Mouse (Mus musculus): ENCODE measurements around the gene Frmd4b. TPM values are rescaled to one million over a fixed set of nuclear protein-coding genes. Genes with fewer than 3 reads are reported as not detected.

The Frmd4b gene
- polyA plus RNA-seq, 1 experiment: 0.59 TPM

- Histone ChIP-seq H3K4me2 (ENCODE audit: low read depth) (no peak overlapping the region), H3K27me3 (ENCODE audit: control insufficient read depth, insufficient read depth, insufficient read length) (peaks cover 20% of the 10 kb centered on the region), H3ac (ENCODE audit: control insufficient read depth, insufficient read length) (no peak overlapping the region), H3K4me3 (no peak overlapping the region), H3K79me2 (ENCODE audit: control insufficient read depth, insufficient read depth) (no peaks in the 10 kb centered on the region), H3K36me3 (ENCODE audit: control insufficient read depth, insufficient read depth) (no peaks in the 10 kb centered on the region)
- TF ChIP-seq E2F4 (IDR thresholded peaks at IDR 0.05; ENCODE audit: insufficient read depth) (no peak), TCF12 (IDR thresholded peaks at IDR 0.05; ENCODE audit: insufficient read depth, poor library complexity, severe bottlenecking) (no peak), TCF3 (IDR thresholded peaks at IDR 0.05; ENCODE audit: insufficient read length, low read depth) (no peak), SRF (IDR thresholded peaks at IDR 0.05; ENCODE audit: control insufficient read depth, insufficient read length, low read depth) (no peak), MYOD1 (IDR thresholded peaks at IDR 0.05; ENCODE audit: control insufficient read depth in 1 of 3, insufficient read length in 2 of 3, low read depth in 2 of 3) (no peak), POLR2A (IDR thresholded peaks at IDR 0.05; ENCODE audit: insufficient read length, low read depth) (no peak), REST (IDR thresholded peaks at IDR 0.05; ENCODE audit: insufficient read depth, insufficient read length) (no peak), MYOG (IDR thresholded peaks at IDR 0.05; ENCODE audit: control insufficient read depth in 1 of 3, insufficient read depth in 1 of 3, insufficient read length in 2 of 3, low read depth in 2 of 3) (no peak), USF1 (IDR thresholded peaks at IDR 0.05; ENCODE audit: low read depth) (no peak), MAX (IDR thresholded peaks at IDR 0.05; ENCODE audit: low read depth) (no peak), POLR2AphosphoS2 (IDR thresholded peaks at IDR 0.05; ENCODE audit: insufficient read length, low read depth) (no peak), CEBPB (IDR thresholded peaks at IDR 0.05; ENCODE audit: insufficient read depth, poor library complexity, severe bottlenecking) (no peak)
Observed at GRCm38 (mm10) chr6:97612861-97613260, 4.5 kb downstream of the Frmd4b start.

GRCm38 (mm10) chr6:97610051-97610450 lies 7.3 kb downstream of the Frmd4b start:
- H3K27me3 ChIP-seq (ENCODE audit: control insufficient read depth, insufficient read depth, insufficient read length): no peaks in the 10 kb centered on the region
- no peak overlapping the region for H3K4me2 ChIP-seq (ENCODE audit: low read depth)
- no peak overlapping the region for H3K4me3 ChIP-seq
- no peaks in the 10 kb centered on the region for H3K79me2 ChIP-seq (ENCODE audit: control insufficient read depth, insufficient read depth)
- H3ac ChIP-seq (ENCODE audit: control insufficient read depth, insufficient read length): no peak overlapping the region
- TF ChIP-seq SRF (IDR thresholded peaks at IDR 0.05; ENCODE audit: control insufficient read depth, insufficient read length, low read depth): no peak
- no peak for TF ChIP-seq CEBPB (IDR thresholded peaks at IDR 0.05; ENCODE audit: insufficient read depth, poor library complexity, severe bottlenecking)
- no peak for TF ChIP-seq USF1 (IDR thresholded peaks at IDR 0.05; ENCODE audit: low read depth)
- no peak for TF ChIP-seq TCF12 (IDR thresholded peaks at IDR 0.05; ENCODE audit: insufficient read depth, poor library complexity, severe bottlenecking)
- TF ChIP-seq POLR2AphosphoS2 (IDR thresholded peaks at IDR 0.05; ENCODE audit: insufficient read length, low read depth): no peak
- no peak for TF ChIP-seq MYOD1 (IDR thresholded peaks at IDR 0.05; ENCODE audit: control insufficient read depth in 1 of 3, insufficient read length in 2 of 3, low read depth in 2 of 3)
- no peak for TF ChIP-seq POLR2A (IDR thresholded peaks at IDR 0.05; ENCODE audit: insufficient read length, low read depth)
- TF ChIP-seq REST (IDR thresholded peaks at IDR 0.05; ENCODE audit: insufficient read depth, insufficient read length): no peak
- TF ChIP-seq E2F4 (IDR thresholded peaks at IDR 0.05; ENCODE audit: insufficient read depth): no peak
- no peak for TF ChIP-seq MAX (IDR thresholded peaks at IDR 0.05; ENCODE audit: low read depth)
- TF ChIP-seq TCF3 (IDR thresholded peaks at IDR 0.05; ENCODE audit: insufficient read length, low read depth): no peak
- no peak for TF ChIP-seq MYOG (IDR thresholded peaks at IDR 0.05; ENCODE audit: control insufficient read depth in 1 of 3, insufficient read depth in 1 of 3, insufficient read length in 2 of 3, low read depth in 2 of 3)
- H3K36me3 ChIP-seq (ENCODE audit: control insufficient read depth, insufficient read depth): no peaks in the 10 kb centered on the region

DNA sequence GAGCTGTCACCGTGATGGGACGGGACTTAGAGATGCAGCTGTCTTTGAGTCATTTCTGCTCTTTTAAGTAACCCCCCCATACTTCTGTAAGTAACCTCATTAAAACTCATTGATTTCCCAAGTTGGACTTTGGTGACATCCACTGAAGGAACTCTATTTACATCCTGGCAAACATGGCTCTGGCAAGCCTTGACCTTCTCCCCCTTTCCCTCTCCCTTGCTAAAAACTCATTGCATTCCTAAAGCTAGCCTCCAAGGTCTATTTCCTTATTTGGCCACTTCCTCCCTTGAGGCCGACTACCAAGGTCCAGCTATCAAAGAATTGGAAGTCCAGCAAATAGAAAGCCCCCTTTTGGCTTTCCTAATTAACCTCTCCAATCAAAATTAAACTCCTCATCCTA lies 9.7 kb downstream of the Frmd4b start:
- Histone ChIP-seq H3K36me3 (ENCODE audit: control insufficient read depth, insufficient read depth) (no peaks in the 10 kb centered on the region), H3K79me2 (ENCODE audit: control insufficient read depth, insufficient read depth) (no peaks in the 10 kb centered on the region), H3ac (ENCODE audit: control insufficient read depth, insufficient read length) (no peak overlapping the region), H3K27me3 (ENCODE audit: control insufficient read depth, insufficient read depth, insufficient read length) (no peaks in the 10 kb centered on the region), H3K4me2 (ENCODE audit: low read depth) (no peak overlapping the region), H3K4me3 (no peak overlapping the region)
- TF ChIP-seq MYOD1 (IDR thresholded peaks at IDR 0.05; ENCODE audit: control insufficient read depth in 1 of 3, insufficient read length in 2 of 3, low read depth in 2 of 3) (no peak), E2F4 (IDR thresholded peaks at IDR 0.05; ENCODE audit: insufficient read depth) (no peak), CEBPB (IDR thresholded peaks at IDR 0.05; ENCODE audit: insufficient read depth, poor library complexity, severe bottlenecking) (no peak), TCF3 (IDR thresholded peaks at IDR 0.05; ENCODE audit: insufficient read length, low read depth) (no peak), TCF12 (IDR thresholded peaks at IDR 0.05; ENCODE audit: insufficient read depth, poor library complexity, severe bottlenecking) (no peak), MYOG (IDR thresholded peaks at IDR 0.05; ENCODE audit: control insufficient read depth in 1 of 3, insufficient read depth in 1 of 3, insufficient read length in 2 of 3, low read depth in 2 of 3) (no peak), MAX (IDR thresholded peaks at IDR 0.05; ENCODE audit: low read depth) (no peak), USF1 (IDR thresholded peaks at IDR 0.05; ENCODE audit: low read depth) (no peak), POLR2AphosphoS2 (IDR thresholded peaks at IDR 0.05; ENCODE audit: insufficient read length, low read depth) (no peak)

- Histone ChIP-seq H3K36me3 (ENCODE audit: control insufficient read depth, insufficient read depth) (no peaks in the 10 kb centered on the region), H3K4me2 (ENCODE audit: low read depth) (no peak overlapping the region), H3K79me2 (ENCODE audit: control insufficient read depth, insufficient read depth) (no peaks in the 10 kb centered on the region), H3K4me3 (no peak overlapping the region), H3K27me3 (ENCODE audit: control insufficient read depth, insufficient read depth, insufficient read length) (peaks cover 8% of the 10 kb centered on the region), H3ac (ENCODE audit: control insufficient read depth, insufficient read length) (no peak overlapping the region)
- TF ChIP-seq MAX (IDR thresholded peaks at IDR 0.05; ENCODE audit: low read depth): no peak
- TF ChIP-seq TCF3 (IDR thresholded peaks at IDR 0.05; ENCODE audit: insufficient read length, low read depth): no peak
- TF ChIP-seq USF1 (IDR thresholded peaks at IDR 0.05; ENCODE audit: low read depth): no peak
Observed at GRCm38 (mm10) chr6:97595218-97595617, 22.1 kb downstream of the Frmd4b start.

- H3K27me3 ChIP-seq (ENCODE audit: control insufficient read depth, insufficient read depth, insufficient read length): peaks cover 8% of the 10 kb centered on the region
- TF ChIP-seq POLR2A (IDR thresholded peaks at IDR 0.05; ENCODE audit: insufficient read length, low read depth): no peak
- no peaks in the 10 kb centered on the region for H3K36me3 ChIP-seq (ENCODE audit: control insufficient read depth, insufficient read depth)
- H3K4me2 ChIP-seq (ENCODE audit: low read depth): no peak overlapping the region
- H3K4me3 ChIP-seq: no peak overlapping the region
- no peaks in the 10 kb centered on the region for H3K79me2 ChIP-seq (ENCODE audit: control insufficient read depth, insufficient read depth)
- H3ac ChIP-seq (ENCODE audit: control insufficient read depth, insufficient read length): no peak overlapping the region
Observed at GRCm38 (mm10) chr6:97594589-97594988, 22.8 kb downstream of the Frmd4b start.
